Mouse (Mus musculus) small intestine, adult 2 months (tissue): ENCODE results near the gene Suds3.

Experiments
- CTCF ChIP-seq: fragments of 200-500 bp; IDR thresholded peaks from 2 replicates; pipeline ENCODE4 v1.5.1; 2012; ENCODE audit warnings: low read depth, mild to moderate bottlenecking, control low read depth, inconsistent platforms, low read length, moderate library complexity, mixed read lengths; ENCODE audit not compliant: insufficient replicate concordance, insufficient read length; ENCODE audit errors: extremely low read depth
- POLR2A ChIP-seq: fragments of 200-500 bp; IDR thresholded peaks from 2 replicates; pipeline ENCODE4 v1.6.1; 2012; ENCODE audit warnings: low read depth, mild to moderate bottlenecking, control low read depth, inconsistent platforms, low read length, moderate library complexity

DNA sequence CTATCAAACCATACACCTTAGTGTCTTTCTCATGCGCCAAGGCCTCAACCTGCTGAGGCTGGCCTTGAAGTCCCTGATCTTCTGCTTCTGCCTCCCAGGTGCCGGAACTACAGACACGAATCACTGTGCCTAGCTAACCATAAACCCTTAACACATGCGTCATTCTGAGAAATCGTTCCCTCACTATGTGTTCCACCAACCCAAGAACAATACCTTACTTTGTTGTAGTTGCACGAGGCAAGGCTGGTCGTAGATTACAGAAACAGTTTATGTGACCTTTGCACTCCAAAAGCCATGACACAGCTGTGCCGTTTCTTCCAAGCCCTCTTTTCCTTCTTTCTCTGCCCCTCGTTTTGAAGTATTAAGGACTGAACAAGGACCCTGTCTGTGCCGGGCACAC lies 44.6 kb upstream of the Suds3 start:
- no peak for TF ChIP-seq POLR2A
- TF ChIP-seq CTCF: no peak
